Mouse (Mus musculus): Measurements from ENCODE around the gene Tsx. TPM values are rescaled to one million over a fixed set of nuclear protein-coding genes. Genes with fewer than 3 reads are reported as not detected.
"Not testable (repeated sequence)": the region's sequence is repeated elsewhere in the genome, so short reads cannot be mapped to it uniquely, and the experiment has no call there.

The Tsx gene
- polyA plus RNA-seq, 1 experiment from 2014 or later: 0.31 TPM

GRCm38 (mm10) chrX:103438023-103438422 is 23.8 kb downstream of the Tsx start:
- Histone ChIP-seq H3K4me3 (no peak overlapping the region), H3K27ac (replicated peaks) (no peak overlapping the region), H3K9ac (replicated peaks) (no peak overlapping the region), H3K4me1 (no peaks in the 10 kb centered on the region), H3K36me3 (no peaks in the 10 kb centered on the region), H3K4me2 (replicated peaks) (no peak overlapping the region; the same call in 1 of the 2 replicates), H3K27me3 (peaks cover 51% of the 10 kb centered on the region), H3K9me3 (no peaks in the 10 kb centered on the region)
- no peak for ATAC-seq (ENCODE audit: low FRiP score, low read depth)
- WGBS: 13% methylated on average over 9 of the region's 9 CpGs

- H3K9ac ChIP-seq (replicated peaks): no peak overlapping the region
- H3K36me3 ChIP-seq: no peaks in the 10 kb centered on the region
- H3K9me3 ChIP-seq: no peaks in the 10 kb centered on the region
- H3K27me3 ChIP-seq: peaks cover 50% of the 10 kb centered on the region
- H3K27ac ChIP-seq (replicated peaks): no peak overlapping the region
- no peak overlapping the region for H3K4me2 ChIP-seq (replicated peaks)
- H3K4me1 ChIP-seq: no peaks in the 10 kb centered on the region
- H3K4me3 ChIP-seq: no peak overlapping the region
- no peak for ATAC-seq (ENCODE audit: low FRiP score, low read depth)
- 0% methylated on average over 1 of the region's 1 CpGs for WGBS
Observed at GRCm38 (mm10) chrX:103440803-103441202, 26.5 kb downstream of the Tsx start.

- 34% methylated on average over 7 of the region's 7 CpGs for WGBS
- ATAC-seq (ENCODE audit: low FRiP score, low read depth): no peak
- Histone ChIP-seq H3K4me1 (no peaks in the 10 kb centered on the region), H3K4me2 (replicated peaks) (no peak overlapping the region), H3K4me3 (no peak overlapping the region), H3K27ac (replicated peaks) (no peak overlapping the region), H3K9ac (replicated peaks) (no peak overlapping the region), H3K36me3 (no peaks in the 10 kb centered on the region), H3K9me3 (no peaks in the 10 kb centered on the region), H3K27me3 (peaks cover 52% of the 10 kb centered on the region)
Observed at GRCm38 (mm10) chrX:103443755-103444154, 29.5 kb downstream of the Tsx start.

- Histone ChIP-seq H3K27me3 (peaks cover 44% of the 10 kb centered on the region), H3K36me3 (no peaks in the 10 kb centered on the region), H3K27ac (replicated peaks) (no peak overlapping the region), H3K4me3 (peak overlapping the region; percentile 40), H3K4me1 (no peaks in the 10 kb centered on the region), H3K9ac (replicated peaks) (no peak overlapping the region), H3K4me2 (replicated peaks) (peak overlapping the region; percentile 61), H3K9me3 (0 out of 2 replicates have a peak, but pooled peaks cover 2% of the 10 kb centered on the region)
- whole genome bisulfite sequencing: 9% methylated on average over 34 of the region's 34 CpGs
- no peak for ATAC-seq (ENCODE audit: low FRiP score, low read depth)
Observed at GRCm38 (mm10) chrX:103447539-103448169, 33.4 kb downstream of the Tsx start.

GRCm38 (mm10) chrX:103448429-103448828 is 34.2 kb downstream of the Tsx start:
- H3K4me3 ChIP-seq; H3K4me1 ChIP-seq; H3K9me3 ChIP-seq; H3K9ac ChIP-seq (replicated peaks); H3K36me3 ChIP-seq; ATAC-seq (ENCODE audit: low FRiP score, low read depth); H3K27ac ChIP-seq (replicated peaks): not testable (repeated sequence)
- Histone ChIP-seq H3K4me2 (replicated peaks) (peak overlapping the region; percentile 61; the same call in 1 of the 2 replicates), H3K27me3 (peaks cover 38% of the 10 kb centered on the region)
- WGBS: 57% methylated on average over 12 of the region's 13 CpGs

- not testable (repeated sequence) for H3K4me2 ChIP-seq (replicated peaks); H3K9me3 ChIP-seq; H3K4me3 ChIP-seq; H3K4me1 ChIP-seq; H3K36me3 ChIP-seq; H3K27ac ChIP-seq (replicated peaks); H3K9ac ChIP-seq (replicated peaks); ATAC-seq (ENCODE audit: low FRiP score, low read depth)
- H3K27me3 ChIP-seq: peaks cover 41% of the 10 kb centered on the region
- 75% methylated on average over 18 of the region's 27 CpGs for WGBS
Observed at GRCm38 (mm10) chrX:103448943-103449722, 34.9 kb downstream of the Tsx start.

- no peak overlapping the region for H3K4me3 ChIP-seq
- peaks cover 18% of the 10 kb centered on the region for H3K27me3 ChIP-seq
- no peaks in the 10 kb centered on the region for H3K4me1 ChIP-seq
- H3K9ac ChIP-seq (replicated peaks): no peak overlapping the region
- 0 out of 2 replicates have a peak, but pooled peaks cover 2% of the 10 kb centered on the region for H3K9me3 ChIP-seq
- ATAC-seq (ENCODE audit: low FRiP score, low read depth): no peak
- 76% methylated on average over 6 of the region's 6 CpGs for WGBS
- H3K36me3 ChIP-seq: no peaks in the 10 kb centered on the region
- no peak overlapping the region for H3K4me2 ChIP-seq (replicated peaks)
- H3K27ac ChIP-seq (replicated peaks): no peak overlapping the region
Observed at GRCm38 (mm10) chrX:103452815-103453214, 38.5 kb downstream of the Tsx start.

- Histone ChIP-seq H3K36me3 (no peaks in the 10 kb centered on the region), H3K9me3 (no peaks in the 10 kb centered on the region), H3K4me3 (no peak overlapping the region), H3K27ac (replicated peaks) (no peak overlapping the region), H3K9ac (replicated peaks) (no peak overlapping the region), H3K4me1 (no peaks in the 10 kb centered on the region), H3K27me3 (no peaks in the 10 kb centered on the region), H3K4me2 (replicated peaks) (no peak overlapping the region)
- 70% methylated on average over 5 of the region's 5 CpGs for WGBS
- no peak for ATAC-seq (ENCODE audit: low FRiP score, low read depth)
Observed at GRCm38 (mm10) chrX:103460056-103460455, 45.8 kb downstream of the Tsx start.

- ATAC-seq (ENCODE audit: low FRiP score, low read depth): no peak
Observed at GRCm38 (mm10) chrX:103468998-103469397, 54.7 kb downstream of the Tsx start.

GRCm38 (mm10) chrX:103472346-103472745 is 58.1 kb downstream of the Tsx start:
- 85% methylated on average over 3 of the region's 3 CpGs for WGBS
- H3K4me3 ChIP-seq: no peak overlapping the region
- no peaks in the 10 kb centered on the region for H3K36me3 ChIP-seq
- no peak for ATAC-seq (ENCODE audit: low FRiP score, low read depth)
- H3K9me3 ChIP-seq: no peaks in the 10 kb centered on the region
- H3K4me1 ChIP-seq: no peaks in the 10 kb centered on the region
- no peaks in the 10 kb centered on the region for H3K27me3 ChIP-seq
- H3K9ac ChIP-seq (replicated peaks): no peak overlapping the region
- no peak overlapping the region for H3K4me2 ChIP-seq (replicated peaks)
- H3K27ac ChIP-seq (replicated peaks): no peak overlapping the region

More at GRCm38 (mm10) chrX:103468998-103469397, 54.7 kb downstream of the Tsx start:
- Histone ChIP-seq H3K36me3 (no peaks in the 10 kb centered on the region), H3K4me2 (replicated peaks) (no peak overlapping the region), H3K4me3 (no peak overlapping the region), H3K9me3 (no peaks in the 10 kb centered on the region), H3K4me1 (no peaks in the 10 kb centered on the region), H3K27me3 (no peaks in the 10 kb centered on the region), H3K27ac (replicated peaks) (no peak overlapping the region), H3K9ac (replicated peaks) (no peak overlapping the region)
- 70% methylated on average over 2 of the region's 2 CpGs for WGBS
